Mouse (Mus musculus) heart, embryonic 15.5 days (tissue): ENCODE results near the gene Rdx. TPM values are rescaled to one million over a fixed set of nuclear protein-coding genes. Genes with fewer than 3 reads are reported as not detected.

ENCODE experiments used
- ATAC-seq: fragments of 200-750 bp; cut with Nextera tagmentation; replicated peaks from 2 replicates; pipeline ENCODE4 v1.8.0; 2017; ENCODE audit warnings: low read depth, moderate TSS enrichment; ENCODE audit not compliant: insufficient number of reproducible peaks, insufficient read depth, low FRiP score
- H3K27ac ChIP-seq: fragments of 300-500 bp; sonication (generic); 2 replicates; pipeline ENCODE4 v1.5.1; 2015; ENCODE audit warnings: mild to moderate bottlenecking, inconsistent platforms
- H3K27me3 ChIP-seq: fragments of 300-500 bp; sonication (generic); 2 replicates; pipeline ENCODE4 v1.6.1; 2015; ENCODE audit warnings: inconsistent platforms
- H3K36me3 ChIP-seq: fragments of 300-500 bp; sonication (generic); 2 replicates; pipeline ENCODE4 v1.6.1; 2015; ENCODE audit warnings: mild to moderate bottlenecking, inconsistent platforms
- H3K4me1 ChIP-seq: fragments of 300-500 bp; sonication (generic); replicated peaks from 2 replicates; pipeline ENCODE4 v1.6.1; 2015; ENCODE audit warnings: inconsistent platforms
- H3K4me2 ChIP-seq: fragments of 300-500 bp; sonication (generic); 2 replicates; pipeline ENCODE4 v1.6.1; 2015; ENCODE audit warnings: inconsistent platforms, mild to moderate bottlenecking, moderate library complexity
- H3K4me3 ChIP-seq: fragments of 300-500 bp; sonication (generic); 2 replicates; pipeline ENCODE4 v1.5.1; 2015; ENCODE audit warnings: mild to moderate bottlenecking, inconsistent platforms
- H3K9ac ChIP-seq: fragments of 300-500 bp; sonication (generic); 2 replicates; pipeline ENCODE4 v1.6.1; 2015; ENCODE audit warnings: mild to moderate bottlenecking, inconsistent platforms
- H3K9me3 ChIP-seq: fragments of 300-500 bp; sonication (generic); replicated peaks from 2 replicates; pipeline ENCODE4 v1.6.1; 2016; ENCODE audit warnings: inconsistent platforms
- WGBS: fragments of 180-500 bp; shearing (Covaris S2); methylation state at CpG from one replicate; pipeline ENCODE4 v1.1.7; 2015; ENCODE audit warnings: mixed read lengths; 5-methylcytosine and 5-hydroxymethylcytosine counted together
- polyA plus RNA-seq: library from polyadenylated mRNA; unstranded; fragments of >200 nt; fragmentation: Nextera tagmentation; extraction: Ambion mirVana; gene quantifications from 2 replicates; pipeline ENCODE4 v1.2.1, GENCODE M21; 2015

The Rdx gene
- 92.0 and 102 TPM in 2 replicates for polyA plus RNA-seq

GRCm38 (mm10) chr9:52047129-52047820 lies at the start of gene Rdx:
Rdx (plus strand) TSS chr9:52047173.
- Histone ChIP-seq H3K36me3 (no peaks in the 10 kb centered on the region), H3K4me2 (peak within 1 kb of the TSS; percentile 66), H3K4me1 (peaks cover 23% of the 10 kb centered on the region), H3K27me3 (no peaks in the 10 kb centered on the region), H3K9ac (peak within 1 kb of the TSS; percentile 100), H3K9me3 (no peaks in the 10 kb centered on the region), H3K27ac (peak within 1 kb of the TSS; percentile 100), H3K4me3 (peak within 1 kb of the TSS; percentile 97)
- 3% methylated on average over 17 of the region's 17 CpGs for WGBS
- no peak for ATAC-seq

- Histone ChIP-seq H3K4me3 (no peak overlapping the region), H3K9me3 (no peaks in the 10 kb centered on the region), H3K4me2 (no peak overlapping the region), H3K27ac (no peak overlapping the region), H3K36me3 (no peaks in the 10 kb centered on the region), H3K4me1 (no peaks in the 10 kb centered on the region), H3K9ac (no peak overlapping the region), H3K27me3 (no peaks in the 10 kb centered on the region)
- WGBS = 29% methylated on average over 4 of the region's 4 CpGs
- ATAC-seq = no peak
Observed at GRCm38 (mm10) chr9:52003501-52003900, 43.5 kb upstream of the Rdx start.

DNA sequence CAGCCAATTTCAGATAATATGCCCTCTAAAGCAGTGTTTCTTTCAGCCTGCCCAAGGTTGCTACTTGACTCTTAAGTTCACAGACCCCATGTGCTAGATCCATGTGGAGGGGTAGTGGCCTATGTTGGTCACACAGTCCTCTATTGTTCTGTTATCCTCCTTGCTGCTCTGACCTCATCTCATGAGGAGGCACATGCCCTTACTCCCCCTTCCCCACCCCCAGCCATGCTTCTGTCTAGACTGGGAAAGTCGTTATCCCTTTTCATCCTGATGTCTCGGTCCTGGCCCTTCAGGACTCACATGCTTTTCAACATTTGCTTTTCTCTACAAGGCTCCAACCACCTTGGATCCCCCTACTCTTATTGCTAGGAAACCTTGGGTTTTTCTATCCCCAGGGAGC lies 39.6 kb upstream of the Rdx start:
- Histone ChIP-seq H3K9me3 (no peaks in the 10 kb centered on the region), H3K4me2 (no peak overlapping the region), H3K36me3 (no peaks in the 10 kb centered on the region), H3K9ac (no peak overlapping the region), H3K4me3 (no peak overlapping the region), H3K27ac (no peak overlapping the region), H3K4me1 (no peaks in the 10 kb centered on the region), H3K27me3 (no peaks in the 10 kb centered on the region)
- ATAC-seq = no peak
- WGBS = 33% methylated on average over 2 of the region's 2 CpGs

DNA sequence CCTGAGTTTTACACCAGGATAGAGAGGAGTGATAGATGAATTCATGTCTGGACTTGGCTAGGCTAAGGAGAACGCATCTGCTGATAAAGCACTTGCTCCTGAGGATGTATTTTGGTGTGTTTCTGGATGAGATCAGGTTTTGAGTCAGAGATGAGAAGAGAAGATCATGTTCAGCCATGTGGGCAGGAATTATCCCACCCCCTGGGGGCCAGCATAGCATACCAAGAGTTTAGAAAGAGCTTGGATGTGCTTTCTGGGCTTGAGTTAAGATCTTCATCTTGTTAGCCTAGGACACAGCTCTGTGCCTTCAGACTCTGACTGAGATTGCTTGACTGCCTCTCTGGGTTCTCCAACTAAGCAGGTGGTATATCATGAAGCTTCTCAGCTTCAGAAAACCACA lies 38.5 kb upstream of the Rdx start:
- Histone ChIP-seq H3K4me2 (no peak overlapping the region), H3K27ac (no peak overlapping the region), H3K4me1 (no peaks in the 10 kb centered on the region), H3K36me3 (no peaks in the 10 kb centered on the region), H3K9ac (no peak overlapping the region), H3K4me3 (no peak overlapping the region), H3K9me3 (no peaks in the 10 kb centered on the region), H3K27me3 (no peaks in the 10 kb centered on the region)
- WGBS = 72% methylated on average over 1 of the region's 1 CpGs
- ATAC-seq = no peak

- Histone ChIP-seq H3K4me3 (no peak overlapping the region), H3K4me1 (no peaks in the 10 kb centered on the region), H3K4me2 (no peak overlapping the region), H3K27me3 (no peaks in the 10 kb centered on the region), H3K27ac (no peak overlapping the region), H3K36me3 (no peaks in the 10 kb centered on the region), H3K9me3 (no peaks in the 10 kb centered on the region), H3K9ac (no peak overlapping the region)
- ATAC-seq = no peak
- 94% methylated on average over 1 of the region's 1 CpGs for WGBS
Observed at GRCm38 (mm10) chr9:52012311-52012710, 34.7 kb upstream of the Rdx start.

- H3K27ac ChIP-seq = no peak overlapping the region
- no peak overlapping the region for H3K4me2 ChIP-seq
- 70% methylated on average over 5 of the region's 5 CpGs for WGBS
- H3K9me3 ChIP-seq = no peaks in the 10 kb centered on the region
- no peak for ATAC-seq
- no peak overlapping the region for H3K4me3 ChIP-seq
- no peak overlapping the region for H3K9ac ChIP-seq
- H3K4me1 ChIP-seq = no peaks in the 10 kb centered on the region
- no peaks in the 10 kb centered on the region for H3K36me3 ChIP-seq
- H3K27me3 ChIP-seq = no peaks in the 10 kb centered on the region
Observed at GRCm38 (mm10) chr9:52012781-52013436, 34.1 kb upstream of the Rdx start.

DNA sequence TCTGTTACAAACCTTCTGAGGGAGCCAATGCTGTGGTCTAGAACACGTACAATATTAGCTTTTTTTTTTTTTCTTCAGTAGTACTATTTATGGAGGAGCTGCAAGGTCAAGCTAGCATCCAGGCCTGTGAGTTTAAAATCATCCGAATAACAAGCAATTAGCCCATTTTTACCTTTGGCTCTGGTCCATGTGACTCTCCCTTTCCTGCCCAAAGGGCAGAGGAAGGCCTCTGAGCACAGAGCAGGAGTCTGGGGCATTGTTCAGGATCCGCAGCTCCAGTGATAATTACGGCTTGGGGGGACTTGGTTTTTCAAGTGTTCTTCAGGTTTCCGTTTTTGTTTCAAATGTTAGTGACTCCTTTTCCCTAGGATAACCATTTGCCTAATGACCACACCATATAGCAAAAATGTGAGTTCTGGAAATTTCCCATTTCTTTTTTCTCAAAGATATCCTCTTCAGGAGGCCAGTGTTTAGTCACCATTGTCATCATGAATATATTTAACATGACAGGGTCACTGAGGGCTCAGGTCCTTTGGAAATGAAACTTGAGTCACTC lies 33.0 kb upstream of the Rdx start:
- Histone ChIP-seq H3K27ac (no peak overlapping the region), H3K9ac (no peak overlapping the region), H3K9me3 (no peaks in the 10 kb centered on the region), H3K4me1 (no peaks in the 10 kb centered on the region), H3K27me3 (no peaks in the 10 kb centered on the region), H3K36me3 (no peaks in the 10 kb centered on the region), H3K4me3 (no peak overlapping the region), H3K4me2 (no peak overlapping the region)
- ATAC-seq = no peak
- WGBS = 58% methylated on average over 5 of the region's 5 CpGs

DNA sequence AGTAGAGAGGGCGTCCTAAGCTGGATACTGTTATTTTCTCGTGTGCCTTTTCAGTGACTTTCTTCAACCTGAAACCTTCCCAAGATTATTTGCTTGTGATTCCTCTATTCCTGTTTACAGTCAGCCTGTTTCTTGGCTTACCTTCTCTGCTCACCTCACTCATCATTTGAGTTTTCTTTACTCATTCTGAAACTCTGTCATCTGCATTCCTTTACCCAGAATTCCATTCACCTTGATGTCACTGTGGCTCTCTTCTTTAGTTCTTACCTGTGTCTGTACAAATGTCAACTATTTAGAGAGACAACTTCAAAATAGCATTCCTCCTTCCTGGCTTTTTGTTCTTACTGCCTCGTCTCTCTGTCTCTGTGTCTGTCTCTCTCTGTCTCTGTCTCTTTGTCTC lies 29.9 kb upstream of the Rdx start:
- H3K36me3 ChIP-seq = no peaks in the 10 kb centered on the region
- H3K4me3 ChIP-seq = no peak overlapping the region
- H3K4me2 ChIP-seq = no peak overlapping the region
- no peaks in the 10 kb centered on the region for H3K4me1 ChIP-seq
- no peaks in the 10 kb centered on the region for H3K9me3 ChIP-seq
- no peak overlapping the region for H3K27ac ChIP-seq
- ATAC-seq = no peak
- no peaks in the 10 kb centered on the region for H3K27me3 ChIP-seq
- H3K9ac ChIP-seq = no peak overlapping the region
- WGBS = 77% methylated on average over 3 of the region's 3 CpGs

DNA sequence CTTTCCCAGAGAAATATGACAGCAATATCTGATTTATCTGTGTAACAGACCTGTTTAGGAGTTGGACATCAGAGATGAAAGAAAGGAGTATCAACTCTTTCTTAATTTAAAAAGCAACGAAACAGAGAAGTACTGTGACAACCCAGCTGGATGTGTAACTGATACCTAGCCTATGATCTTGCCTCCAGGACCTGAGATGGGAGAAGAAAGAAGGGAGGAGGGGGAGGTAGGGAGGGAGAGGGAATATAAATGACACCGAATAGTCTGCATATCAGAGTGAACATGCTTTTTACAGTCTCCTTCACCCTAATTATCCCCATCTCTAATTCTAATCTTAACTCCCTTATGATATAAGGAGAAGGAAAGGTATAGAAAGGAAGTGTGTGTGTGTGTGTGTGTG lies 29.1 kb upstream of the Rdx start:
- H3K4me3 ChIP-seq = no peak overlapping the region
- no peaks in the 10 kb centered on the region for H3K4me1 ChIP-seq
- no peaks in the 10 kb centered on the region for H3K27me3 ChIP-seq
- H3K4me2 ChIP-seq = no peak overlapping the region
- no peaks in the 10 kb centered on the region for H3K9me3 ChIP-seq
- no peak overlapping the region for H3K9ac ChIP-seq
- WGBS = 70% methylated on average over 2 of the region's 2 CpGs
- no peak for ATAC-seq
- H3K36me3 ChIP-seq = no peaks in the 10 kb centered on the region
- H3K27ac ChIP-seq = no peak overlapping the region

- Histone ChIP-seq H3K9ac (no peak overlapping the region), H3K4me2 (no peak overlapping the region), H3K4me3 (no peak overlapping the region), H3K9me3 (no peaks in the 10 kb centered on the region), H3K4me1 (no peaks in the 10 kb centered on the region), H3K36me3 (no peaks in the 10 kb centered on the region), H3K27me3 (no peaks in the 10 kb centered on the region), H3K27ac (no peak overlapping the region)
- no peak for ATAC-seq
- WGBS = 93% methylated on average over 1 of the region's 1 CpGs
Observed at GRCm38 (mm10) chr9:52018505-52018904, 28.5 kb upstream of the Rdx start.

DNA sequence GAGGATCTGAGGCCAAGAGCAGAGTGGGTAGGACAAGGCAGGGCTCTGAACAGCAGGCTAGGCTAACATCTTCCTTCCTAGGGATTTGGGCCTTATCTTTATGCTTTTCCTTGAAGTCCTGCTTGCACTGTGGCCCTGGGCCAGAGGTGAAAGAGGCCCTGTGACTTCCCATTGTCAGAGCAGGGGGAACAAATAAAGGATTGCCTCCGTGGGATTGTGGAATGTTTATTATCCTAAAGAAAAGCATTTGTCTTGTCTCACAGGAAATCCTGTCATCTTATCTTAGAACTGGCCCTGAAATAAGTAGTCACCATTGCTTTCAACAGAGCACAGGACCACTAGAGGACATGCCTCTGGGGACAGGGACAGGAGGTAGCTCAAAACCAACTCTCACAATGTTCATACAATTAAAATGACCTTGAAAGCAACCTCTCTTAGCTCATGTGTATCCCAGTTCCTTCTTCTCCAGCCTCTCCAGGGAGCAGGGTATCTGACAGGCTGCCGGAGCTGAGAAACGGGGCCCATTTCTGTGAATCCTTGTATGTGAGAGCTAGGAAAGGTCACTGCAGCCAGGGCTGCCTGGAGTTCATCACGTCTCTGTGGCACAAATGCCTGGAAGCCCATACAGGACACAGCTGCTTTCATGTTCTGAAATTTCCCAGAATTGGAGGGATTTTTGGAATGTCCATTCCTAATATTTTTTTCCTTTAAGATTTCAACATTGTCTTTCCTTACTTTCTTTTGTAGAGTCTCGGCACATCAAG lies 19.5 kb upstream of the Rdx start:
- WGBS = 21% methylated on average over 5 of the region's 5 CpGs
- peak overlapping the region; percentile 64 for H3K27ac ChIP-seq
- no peak overlapping the region for H3K4me3 ChIP-seq
- H3K9ac ChIP-seq = no peak overlapping the region
- no peak overlapping the region for H3K4me2 ChIP-seq
- H3K9me3 ChIP-seq = no peaks in the 10 kb centered on the region
- peaks cover 13% of the 10 kb centered on the region for H3K4me1 ChIP-seq
- ATAC-seq = peak; percentile 80
- no peaks in the 10 kb centered on the region for H3K27me3 ChIP-seq
- no peaks in the 10 kb centered on the region for H3K36me3 ChIP-seq
